Mouse (Mus musculus): ENCODE results near the gene Tex9.

The Tex9 gene

GRCm38 (mm10) chr9:72492194-72492565 lies at the start of gene Tex9:
Gene Tex9 (minus strand): TSS chr9:72492212.
- DNase-seq = no peak

- peak; percentile 12 for DNase-seq
These were observed 45.1 kb upstream of the Tex9 start for GRCm38 (mm10) chr9:72537086-72537485.

GRCm38 (mm10) chr9:72535394-72535793 lies 43.4 kb upstream of the Tex9 start:
- DNase-seq = no peak

DNA sequence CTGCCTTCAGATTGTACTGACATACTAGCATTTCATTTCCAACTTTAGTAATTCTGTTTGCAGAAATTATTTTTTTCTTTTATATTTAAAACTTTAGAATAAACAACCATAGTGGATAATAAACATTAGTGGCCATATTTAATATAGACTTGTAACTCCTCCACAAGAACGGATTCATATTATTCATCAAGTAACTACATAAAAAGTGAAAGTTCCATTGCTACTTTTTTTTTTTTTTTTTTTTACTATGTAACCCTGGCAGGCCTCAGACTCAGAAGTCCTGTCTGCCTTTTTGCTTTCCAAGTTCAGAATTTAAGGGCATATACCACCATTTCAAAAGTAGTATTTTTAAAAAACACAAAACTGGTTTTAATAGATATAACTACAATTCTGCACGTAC lies 43.0 kb upstream of the Tex9 start:
- no peak for DNase-seq

DNA sequence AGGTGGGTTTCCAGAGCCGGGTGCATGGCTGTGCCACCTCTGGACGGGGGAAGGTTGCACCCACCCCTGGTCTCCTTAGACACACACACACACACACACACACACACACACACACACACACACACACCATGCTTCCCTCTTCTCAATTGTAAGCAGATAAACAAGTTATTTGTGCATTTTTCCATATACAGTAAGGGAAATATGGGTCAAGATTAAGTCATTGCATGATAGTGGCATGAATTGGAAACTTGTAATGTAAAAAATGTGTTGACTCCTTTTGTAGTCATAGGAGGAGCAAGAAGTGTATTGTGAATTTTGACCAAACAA lies 41.0 kb upstream of the Tex9 start:
- no peak for DNase-seq

- DNase-seq = peak; percentile 64
These were observed 40.5 kb upstream of the Tex9 start for GRCm38 (mm10) chr9:72532381-72533088.

- peak; percentile 90 for DNase-seq
These were observed 40.0 kb upstream of the Tex9 start, which contains the start of gene Rfx7 for GRCm38 (mm10) chr9:72531996-72532380. Gene Rfx7 (plus strand): TSS chr9:72532240.

- peak; percentile 86 for DNase-seq
These were observed 39.4 kb upstream of the Tex9 start for GRCm38 (mm10) chr9:72531291-72531995.

DNA sequence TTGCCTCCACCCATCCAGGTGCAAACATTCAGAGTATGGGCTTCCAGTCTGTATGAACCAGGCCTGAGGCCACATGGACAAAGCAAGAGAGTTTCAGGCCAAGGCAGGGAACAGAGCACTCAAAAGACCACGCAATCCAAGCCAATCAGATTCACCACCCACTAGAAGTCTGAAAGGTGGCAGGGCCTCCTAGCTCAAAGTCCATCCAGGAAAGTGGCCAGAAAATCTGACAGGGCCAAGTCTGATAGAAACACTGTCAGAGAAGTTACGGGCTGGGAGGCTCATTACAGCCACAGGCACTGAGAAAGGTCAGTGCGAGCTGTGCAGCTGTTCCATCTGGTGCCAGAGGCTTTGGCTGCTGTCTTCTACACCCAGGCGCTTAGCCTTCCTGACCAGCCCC lies 38.8 kb upstream of the Tex9 start:
- DNase-seq = peak; percentile 67

DNA sequence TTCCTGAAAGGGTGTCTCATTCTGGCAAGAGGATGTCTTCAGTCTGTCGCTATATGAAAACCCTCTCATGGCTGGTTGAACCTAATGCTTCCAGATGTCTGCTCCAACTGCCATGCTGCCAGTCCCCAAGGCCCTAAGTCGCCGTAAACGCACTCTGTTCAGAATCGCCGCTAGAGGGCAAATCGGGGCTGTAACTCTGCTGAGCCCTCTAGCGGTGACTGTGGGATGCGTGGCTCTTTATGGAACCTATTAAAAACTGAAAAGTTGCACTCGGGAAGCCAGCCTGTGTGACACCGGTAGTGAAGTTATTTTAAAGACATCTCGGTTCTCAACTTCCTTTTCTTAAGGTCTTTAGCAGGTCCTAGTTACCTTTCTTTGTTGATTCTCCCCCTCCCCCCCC lies 38.2 kb upstream of the Tex9 start:
- DNase-seq = peak; percentile 90

DNA sequence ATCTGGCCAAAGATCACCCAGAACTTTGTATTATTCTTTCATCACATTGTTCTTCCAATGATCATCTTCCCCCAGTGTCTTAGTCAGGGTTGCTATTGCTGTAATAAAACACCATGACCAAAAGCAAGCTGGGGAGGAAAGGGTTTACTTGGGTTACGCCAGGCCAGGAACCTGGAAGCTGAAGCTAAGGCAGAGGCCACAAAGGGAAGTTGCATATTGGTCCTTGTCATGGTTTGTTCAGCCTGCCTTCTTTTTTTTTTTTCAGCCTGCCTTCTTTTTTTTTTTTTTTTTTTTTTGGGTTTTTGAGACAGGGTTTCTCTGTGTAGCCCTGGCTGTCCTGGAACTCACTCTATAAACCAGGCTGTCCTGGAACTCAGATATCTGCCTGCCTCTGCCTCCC lies 34.1 kb upstream of the Tex9 start:
- no peak for DNase-seq

DNA sequence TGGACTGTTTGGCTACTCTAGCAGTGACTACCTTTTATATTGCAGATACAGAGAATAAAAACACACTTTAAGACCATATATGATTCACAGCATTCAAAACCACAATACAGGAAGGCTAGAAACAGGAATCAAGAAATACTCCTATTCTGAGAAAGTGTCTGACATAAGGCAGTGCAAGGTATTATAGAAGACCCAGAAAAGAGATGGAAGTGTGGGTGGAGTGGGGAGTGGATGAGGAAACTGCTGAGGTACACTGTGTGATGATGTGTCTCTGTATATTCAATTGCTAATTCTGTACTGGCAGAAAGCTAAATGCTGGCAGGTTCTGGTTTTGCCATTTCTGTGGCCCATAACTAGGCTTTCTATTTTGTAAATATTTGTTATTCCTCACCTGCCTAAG lies 28.8 kb upstream of the Tex9 start:
- no peak for DNase-seq

DNA sequence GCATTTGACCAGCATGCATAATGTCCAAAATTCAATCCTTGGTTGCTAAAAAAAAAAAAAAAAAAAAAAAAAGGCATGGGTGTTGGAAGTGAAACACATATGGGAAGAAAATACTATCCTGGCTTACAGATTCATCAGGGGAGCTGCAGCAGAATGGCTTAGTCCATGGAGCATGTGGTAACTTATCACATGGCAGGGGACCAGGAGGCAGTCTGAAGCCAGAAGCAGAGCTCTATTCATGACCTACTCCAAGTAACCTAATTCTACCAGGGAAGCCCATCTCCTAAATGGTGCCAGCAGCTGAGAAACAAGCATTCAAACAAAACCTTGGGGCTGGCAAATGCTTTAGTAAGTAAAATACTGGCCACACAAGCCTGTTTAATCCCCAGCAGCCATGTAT lies 27.2 kb upstream of the Tex9 start:
- DNase-seq = no peak

DNA sequence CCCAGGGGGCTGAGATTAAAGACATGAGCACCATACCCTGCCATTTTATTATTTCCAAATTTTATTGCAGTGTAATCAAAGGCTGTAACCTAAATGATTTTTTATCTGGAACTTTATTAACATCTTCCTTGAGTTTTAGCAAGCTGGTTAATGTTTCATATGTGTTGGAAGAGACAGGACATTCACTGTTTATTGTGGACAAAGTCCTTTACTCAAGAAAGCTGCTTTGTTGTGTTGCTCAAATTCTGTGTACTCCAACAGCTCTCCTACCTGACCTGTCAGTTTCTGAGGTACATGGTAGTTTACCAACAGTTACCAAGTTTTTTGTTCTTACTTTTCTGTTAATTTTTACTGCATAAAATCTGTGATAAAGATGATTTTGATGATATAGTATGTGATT lies 23.4 kb upstream of the Tex9 start:
- DNase-seq = no peak

DNA sequence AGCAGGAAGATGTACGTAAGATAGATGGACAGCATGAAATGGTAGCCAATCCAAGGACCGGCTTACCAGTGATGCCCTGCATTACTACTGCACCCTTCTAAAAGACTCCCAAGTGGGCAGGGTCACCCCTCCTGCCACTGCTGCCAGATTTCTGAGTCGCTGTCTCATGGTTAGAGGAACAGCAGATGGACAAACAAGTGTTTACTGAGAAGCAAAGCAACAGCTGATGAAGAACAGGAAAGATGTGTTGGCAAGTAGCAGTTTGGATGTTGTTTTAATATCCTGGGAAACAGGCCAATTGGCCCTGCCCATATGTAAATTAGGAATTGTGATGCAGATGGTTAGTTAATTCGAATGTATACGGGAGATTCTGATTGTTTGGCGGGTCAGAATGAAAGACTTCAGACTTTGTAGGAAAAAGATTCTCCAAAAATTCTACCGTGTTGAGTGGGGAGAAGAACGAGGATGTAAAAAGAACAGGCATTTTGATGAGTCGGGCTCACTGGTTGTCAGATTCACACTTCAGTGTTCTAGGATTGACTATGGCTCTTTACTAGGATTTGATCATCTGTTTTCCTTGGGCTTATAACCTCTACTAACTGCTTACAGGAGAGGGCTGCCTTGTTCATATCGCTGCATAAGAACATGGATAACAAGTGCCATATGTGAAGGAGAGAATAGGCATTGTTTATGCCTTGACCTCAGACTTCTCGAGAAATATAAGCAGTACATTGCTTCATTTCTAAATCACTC lies 20.4 kb upstream of the Tex9 start:
- no peak for DNase-seq

- DNase-seq = no peak
These were observed 5.2 kb upstream of the Tex9 start for GRCm38 (mm10) chr9:72497171-72497570.

GRCm38 (mm10) chr9:72496691-72497090 lies 4.7 kb upstream of the Tex9 start:
- DNase-seq = no peak

- DNase-seq = no peak
These were observed 2.1 kb upstream of the Tex9 start for GRCm38 (mm10) chr9:72493984-72494685.

DNA sequence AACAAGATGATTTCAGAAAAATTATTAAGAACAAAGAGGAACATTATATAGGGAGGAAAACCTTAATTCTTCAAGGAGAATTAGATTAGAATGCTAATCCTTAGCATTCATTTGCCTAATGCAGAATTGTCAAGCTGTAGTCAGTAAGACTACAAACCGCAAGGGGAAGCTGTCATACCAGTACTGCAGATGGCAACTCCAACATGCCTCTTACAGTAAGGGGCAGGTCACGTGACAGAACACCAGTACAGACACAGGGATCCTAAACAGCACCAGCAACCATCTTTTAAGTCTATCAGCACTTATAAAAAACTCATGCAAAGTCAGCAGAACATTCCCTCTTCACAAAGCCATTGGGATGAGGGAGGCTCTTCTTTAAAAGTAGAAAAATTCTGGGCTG lies 1.5 kb upstream of the Tex9 start:
- DNase-seq = no peak

- peak; percentile 94 for DNase-seq
These were observed 336 bp downstream of the Tex9 start for GRCm38 (mm10) chr9:72491559-72492193.

GRCm38 (mm10) chr9:72489131-72489530 lies 2.9 kb downstream of the Tex9 start:
- no peak for DNase-seq

DNA sequence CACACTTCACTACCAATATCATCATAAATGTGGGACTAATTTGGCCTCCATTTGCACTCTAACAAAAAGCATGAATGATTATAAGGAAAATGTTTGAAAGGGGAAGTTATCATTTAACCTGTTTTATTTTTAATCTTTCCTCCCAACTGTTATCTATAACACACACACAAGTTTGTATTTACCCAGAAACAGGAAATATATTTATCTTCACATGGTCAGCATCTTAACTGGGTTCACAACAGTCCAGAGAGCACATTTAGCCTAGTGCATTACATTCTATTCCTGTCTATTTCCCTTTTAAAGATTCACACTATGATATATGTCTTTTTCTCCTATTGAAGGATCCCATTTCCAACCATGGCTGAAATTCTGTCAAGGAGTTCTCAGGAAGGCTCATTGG lies 3.5 kb downstream of the Tex9 start:
- no peak for DNase-seq

DNA sequence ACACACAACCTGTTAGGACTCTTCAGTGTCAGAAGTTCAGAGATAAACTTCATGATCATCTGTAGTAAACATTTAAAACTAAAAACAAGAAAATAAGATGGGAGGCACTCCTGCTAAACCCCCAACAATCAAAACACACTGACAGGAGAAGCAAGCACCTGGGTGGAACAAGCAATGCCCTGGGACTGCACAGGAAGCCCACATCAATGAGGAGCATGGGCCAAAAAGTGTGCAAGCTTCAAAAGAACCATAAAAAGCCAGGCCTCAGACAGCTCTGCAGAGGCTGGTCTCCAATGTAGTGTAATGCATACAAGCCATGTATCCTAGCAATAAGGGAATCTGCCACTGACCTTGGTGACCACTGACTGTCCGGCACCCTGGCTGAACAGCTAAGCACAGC lies 12.7 kb downstream of the Tex9 start:
- no peak for DNase-seq

Measured in kidney, postnatal 14 days (tissue).